Mouse (Mus musculus) kidney, adult 2 months (tissue): ENCODE measurements around the gene Gm45808. TPM values are rescaled to one million over a fixed set of nuclear protein-coding genes. Genes with fewer than 3 reads are reported as not detected.
"Not testable (repeated sequence)": the region's sequence is repeated elsewhere in the genome, so short reads cannot be mapped to it uniquely, and the experiment has no call there.

ENCODE experiments used
- DNase-seq: peaks from one replicate; pipeline ENCODE4 v3.0.0; 2021
- H3K27ac ChIP-seq: fragments of 200-500 bp; 2 replicates; pipeline ENCODE4 v1.5.1; 2012; ENCODE audit warnings: low read depth, low read length, control low read depth, inconsistent platforms; ENCODE audit not compliant: insufficient read depth
- H3K27me3 ChIP-seq: fragments of 200-500 bp; replicated peaks from 2 replicates; pipeline ENCODE4 v1.6.1; 2012; ENCODE audit warnings: mild to moderate bottlenecking, moderate library complexity, low read length, inconsistent platforms; ENCODE audit not compliant: control insufficient read depth, insufficient read depth
- H3K36me3 ChIP-seq: fragments of 200-500 bp; 2 replicates; pipeline ENCODE4 v1.6.1; 2012; ENCODE audit warnings: mild to moderate bottlenecking, moderate library complexity, low read length, inconsistent platforms; ENCODE audit not compliant: control insufficient read depth, insufficient read depth
- H3K4me1 ChIP-seq: fragments of 200-500 bp; 2 replicates; pipeline ENCODE4 v1.6.1; 2011; ENCODE audit warnings: low read length; ENCODE audit not compliant: control insufficient read depth, insufficient read depth
- H3K4me3 ChIP-seq: fragments of 200-500 bp; 2 replicates; pipeline ENCODE4 v1.5.1; 2011; ENCODE audit warnings: mild to moderate bottlenecking, low read depth, low read length, control low read depth; ENCODE audit not compliant: insufficient read depth
- CTCF ChIP-seq: fragments of 200-500 bp; conservative IDR thresholded peaks from 2 replicates; pipeline ENCODE4 v1.5.1; 2011; ENCODE audit warnings: low read depth, mild to moderate bottlenecking, control low read depth, low read length, moderate library complexity, mixed read lengths; ENCODE audit not compliant: insufficient read depth, insufficient read length
- POLR2A ChIP-seq: fragments of 200-500 bp; IDR thresholded peaks from one replicate; pipeline ENCODE4 v1.6.1; 2011; ENCODE audit warnings: low read depth, low read length, control low read depth
- WGBS: fragments of 180-500 bp; shearing (Covaris S2); methylation state at CpG from one replicate; pipeline ENCODE4 v1.1.7; 2018; 5-methylcytosine and 5-hydroxymethylcytosine counted together
- polyA plus RNA-seq: library from polyadenylated mRNA; depleted of rRNA; stranded (reverse); fragments of >200 nt; gene quantifications from 2 replicates; pipeline ENCODE4 v1.2.3, GENCODE M21; 2012

Gene Gm45808
- polyA plus RNA-seq, 1 experiment, result 1.2 TPM

DNA sequence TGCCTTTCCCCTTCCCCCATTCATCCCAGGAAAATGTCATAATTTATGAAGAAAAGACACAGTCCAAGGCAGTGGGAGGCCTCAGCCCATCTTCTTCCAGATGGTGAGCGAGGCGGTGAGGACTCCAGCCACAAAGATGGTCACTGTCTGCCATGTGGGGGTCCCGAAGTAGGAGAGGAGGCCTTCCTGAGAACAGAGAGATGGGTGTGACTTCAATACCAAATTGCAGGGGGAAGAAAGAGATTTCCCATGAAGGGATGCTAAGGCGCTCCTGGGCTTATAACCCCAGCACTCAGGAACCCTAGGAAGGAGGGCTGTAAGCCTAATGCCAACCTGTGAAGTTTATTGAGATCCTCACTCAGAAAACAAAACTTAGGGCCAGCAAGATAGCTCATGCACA, 24.8 kb downstream of the Gm45808 start:
- Histone ChIP-seq H3K27me3 (no peaks in the 10 kb centered on the region), H3K36me3 (peaks cover 11% of the 10 kb centered on the region), H3K4me1 (peaks cover 23% of the 10 kb centered on the region), H3K4me3 (no peak overlapping the region), H3K27ac (peak overlapping the region; percentile 60; the same call in 1 of the 2 replicates)
- no peak for TF ChIP-seq CTCF
- no peak for TF ChIP-seq POLR2A
- WGBS, result 84% methylated on average over 4 of the region's 4 CpGs
- no peak for DNase-seq

DNA sequence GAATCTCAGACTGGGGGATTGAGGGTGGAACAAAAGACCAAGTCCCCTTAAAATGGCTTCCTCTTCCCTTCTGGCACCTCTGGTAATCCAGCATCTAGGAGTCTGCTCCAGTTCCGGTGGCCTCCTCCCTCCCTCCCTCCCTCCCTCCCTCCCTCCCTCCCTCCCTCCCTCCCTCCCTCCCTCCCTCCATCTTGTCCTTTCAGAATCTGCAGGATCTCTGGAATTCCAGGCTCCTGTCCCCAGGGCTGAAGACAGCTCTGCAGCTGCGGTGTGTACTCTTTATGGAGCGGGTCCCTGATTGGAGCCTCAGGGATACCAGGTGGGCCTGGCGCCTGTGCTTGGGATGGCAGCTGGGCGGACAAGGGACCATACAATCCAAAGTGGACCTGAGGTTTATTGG, 25.3 kb downstream of the Gm45808 start:
- WGBS, result 45% methylated on average over 5 of the region's 5 CpGs
- peaks cover 11% of the 10 kb centered on the region for H3K36me3 ChIP-seq
- no peaks in the 10 kb centered on the region for H3K27me3 ChIP-seq
- TF ChIP-seq CTCF, result no peak
- TF ChIP-seq POLR2A, result no peak
- DNase-seq, result no peak
- H3K27ac ChIP-seq, result peak overlapping the region; percentile 95
- peaks cover 26% of the 10 kb centered on the region for H3K4me1 ChIP-seq
- peak overlapping the region; percentile 19; the same call in 1 of the 2 replicates for H3K4me3 ChIP-seq

DNA sequence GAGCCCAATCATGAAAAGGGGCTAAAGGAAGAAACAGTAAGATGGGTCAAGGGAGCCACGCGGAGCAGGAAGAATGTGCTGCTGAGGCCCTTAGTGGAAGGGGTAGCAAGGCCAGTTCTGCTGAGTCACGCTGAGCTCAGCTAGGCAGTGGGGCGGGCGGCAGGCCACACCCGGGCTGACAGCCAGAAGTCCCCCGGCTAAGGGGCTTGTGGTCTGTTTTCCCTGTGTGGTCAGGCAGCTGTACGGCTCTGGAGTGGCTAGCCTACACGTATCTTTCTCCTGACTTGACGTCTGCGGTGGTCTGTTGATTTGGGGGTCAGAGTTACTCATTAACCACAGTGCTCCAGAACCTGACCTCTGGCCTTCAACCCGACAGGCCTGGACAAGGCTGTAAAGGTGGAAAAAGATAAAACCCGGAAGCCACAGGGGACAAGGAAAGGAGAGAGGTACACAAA, 25.7 kb downstream of the Gm45808 start:
- TF ChIP-seq CTCF, result no peak
- no peak for TF ChIP-seq POLR2A
- WGBS, result 7% methylated on average over 13 of the region's 13 CpGs
- Histone ChIP-seq H3K4me3 (peak overlapping the region; percentile 19), H3K36me3 (peaks cover 11% of the 10 kb centered on the region), H3K4me1 (peaks cover 24% of the 10 kb centered on the region), H3K27me3 (no peaks in the 10 kb centered on the region), H3K27ac (peak overlapping the region; percentile 95)
- DNase-seq, result peak; percentile 80

DNA sequence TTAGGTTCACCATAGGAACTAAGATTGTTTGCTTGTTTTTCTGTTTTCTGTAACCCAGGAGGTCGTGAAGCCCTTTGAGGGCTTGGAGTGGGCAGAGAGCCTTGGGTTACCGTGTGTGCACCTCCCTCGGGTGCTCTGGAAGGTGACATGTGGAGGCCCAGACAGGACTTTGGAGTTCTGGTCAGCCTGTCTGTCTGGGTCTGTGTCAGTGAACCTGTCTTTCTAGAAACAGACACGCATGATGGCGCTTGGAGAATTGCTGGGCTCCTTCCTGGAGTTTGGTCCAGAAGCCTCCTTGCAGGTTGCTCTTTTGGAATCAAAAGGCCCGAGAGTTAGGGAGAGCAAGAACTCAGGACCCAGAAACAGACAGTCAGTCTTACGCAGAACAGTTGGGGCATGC, 26.2 kb downstream of the Gm45808 start:
- 28% methylated on average over 7 of the region's 7 CpGs for WGBS
- H3K27me3 ChIP-seq, result no peaks in the 10 kb centered on the region
- peak; percentile 90 for DNase-seq
- TF ChIP-seq CTCF (no peak), POLR2A (no peak)
- H3K36me3 ChIP-seq, result peaks cover 11% of the 10 kb centered on the region
- H3K27ac ChIP-seq, result peak overlapping the region; percentile 95
- peak overlapping the region; percentile 49; the same call in 1 of the 2 replicates for H3K4me3 ChIP-seq
- H3K4me1 ChIP-seq, result peaks cover 19% of the 10 kb centered on the region

DNA sequence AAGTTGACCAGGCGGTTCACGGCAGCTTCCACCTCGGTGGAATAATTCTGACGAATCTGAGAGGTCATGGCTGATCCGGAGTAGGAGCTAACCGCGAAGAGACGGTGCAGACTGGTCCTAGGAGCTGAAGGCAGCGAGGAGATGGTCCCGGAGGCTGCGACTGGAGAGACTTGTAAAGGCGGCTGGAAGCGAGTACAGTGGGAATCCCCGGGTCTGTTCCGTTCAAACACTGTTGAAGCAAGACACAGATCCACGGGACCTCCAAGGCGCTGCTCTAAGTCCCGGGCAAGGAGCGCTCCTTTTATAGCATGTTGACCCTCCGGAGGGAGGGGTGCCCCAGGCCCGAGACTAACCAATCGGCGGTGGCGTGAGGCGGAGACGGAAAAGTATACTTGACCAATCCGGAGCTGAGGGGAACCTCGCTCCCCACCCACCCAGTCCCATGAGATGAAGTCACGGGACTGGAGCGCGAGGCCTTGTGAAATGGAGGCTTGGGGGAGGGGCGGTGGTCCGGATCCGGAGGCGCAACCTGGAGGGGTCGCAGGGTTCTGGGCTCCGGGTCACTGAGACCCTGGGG, 27.0 kb downstream of the Gm45808 start, which contains the start of gene Ftl1:
TSS of gene Ftl1 (minus strand) at position 321 of the 577 bp plus-strand sequence.
- Histone ChIP-seq H3K36me3 (peaks cover 11% of the 10 kb centered on the region), H3K27ac (peak within 1 kb of the TSS; percentile 95), H3K4me1 (peaks cover 19% of the 10 kb centered on the region), H3K4me3 (peak within 1 kb of the TSS; percentile 82)
- not testable (repeated sequence) for H3K27me3 ChIP-seq
- WGBS, result under 1% methylated on average over 32 of the region's 37 CpGs
- DNase-seq, result peak; percentile 99
- TF ChIP-seq POLR2A, result peak; percentile 89

DNA sequence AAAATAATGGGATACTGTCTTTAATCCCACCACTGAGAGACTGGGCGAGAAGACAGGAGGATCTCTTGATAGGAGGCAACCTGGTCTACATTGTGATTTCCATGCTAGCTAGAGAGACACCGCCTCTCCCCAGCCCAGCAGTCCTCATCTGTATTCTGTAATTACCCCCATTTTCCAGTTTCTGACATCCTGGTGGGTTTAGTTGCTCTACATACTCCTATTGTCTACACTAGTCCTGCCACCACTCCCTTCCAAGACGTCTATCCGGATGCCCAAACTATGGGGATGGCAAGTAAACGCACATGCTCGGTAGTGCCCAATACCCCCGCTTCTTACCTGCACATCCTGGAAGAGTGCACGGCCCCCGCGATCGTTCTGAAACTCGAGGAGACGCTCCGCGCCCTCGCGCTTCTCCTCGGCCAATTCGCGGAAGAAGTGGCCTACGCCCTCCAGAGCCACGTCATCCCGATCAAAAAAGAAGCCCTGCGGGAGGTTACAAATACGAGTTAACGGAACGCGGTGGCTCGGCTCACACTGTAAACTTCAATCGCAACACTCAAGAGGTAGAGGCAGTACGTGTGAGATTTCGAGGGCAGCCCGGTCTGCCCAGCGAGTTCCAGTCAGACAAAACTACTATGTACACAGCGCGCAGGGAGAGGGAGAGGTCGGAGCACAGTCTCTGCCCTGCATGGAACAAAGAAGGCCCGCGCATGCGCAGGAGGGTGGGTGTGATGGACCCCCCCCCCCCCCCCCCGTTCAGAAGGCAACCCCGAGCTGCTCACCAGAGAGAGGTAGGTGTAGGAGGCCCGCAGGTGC, 27.7 kb downstream of the Gm45808 start:
- H3K27me3 ChIP-seq, result no peaks in the 10 kb centered on the region
- WGBS, result under 1% methylated on average over 43 of the region's 43 CpGs
- TF ChIP-seq CTCF (no peak), POLR2A (peak; percentile 26)
- DNase-seq, result peak; percentile 80
- H3K27ac ChIP-seq, result peak overlapping the region; percentile 83
- H3K4me3 ChIP-seq, result peak overlapping the region; percentile 82
- H3K36me3 ChIP-seq, result peaks cover 11% of the 10 kb centered on the region
- peaks cover 19% of the 10 kb centered on the region for H3K4me1 ChIP-seq

DNA sequence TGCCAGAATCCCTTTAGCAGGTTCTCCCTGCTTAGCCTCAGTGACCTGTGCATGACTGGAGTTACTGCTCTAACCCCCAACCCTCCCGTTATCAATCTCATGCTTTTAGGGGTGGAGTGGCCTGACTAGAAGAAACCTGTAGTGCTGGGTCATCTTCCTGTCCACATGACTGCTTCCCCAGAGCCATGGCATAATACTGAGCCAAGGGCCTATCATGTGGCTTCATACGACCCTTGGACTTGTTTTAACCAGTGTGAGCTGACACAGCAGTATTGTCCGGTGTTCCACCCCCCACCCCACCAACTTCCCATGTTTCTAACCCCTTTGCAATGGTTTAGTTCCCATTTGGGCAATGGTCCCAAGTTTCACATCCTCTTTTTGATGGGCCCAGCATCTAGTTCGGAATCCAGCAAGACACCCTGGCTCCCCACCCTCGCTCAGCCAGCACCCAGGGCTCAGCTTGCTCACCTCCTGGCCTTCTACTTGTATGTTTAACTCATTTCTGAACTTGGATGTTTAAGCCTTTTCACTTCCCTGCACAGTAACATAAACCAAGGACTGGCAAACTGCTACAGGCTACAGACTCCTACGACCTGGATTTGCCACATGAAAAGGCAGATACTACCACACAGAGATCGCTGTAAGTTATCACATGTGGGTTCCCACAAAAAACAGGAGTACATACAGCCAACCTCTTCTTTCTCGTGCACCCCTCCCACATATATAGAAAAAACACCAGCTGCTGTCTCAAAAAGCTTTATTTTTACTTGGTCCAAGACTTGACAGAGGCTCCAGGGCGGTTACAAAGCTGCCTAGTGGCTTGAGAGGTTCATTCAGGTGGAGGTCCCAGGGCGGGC, 29.2 kb downstream of the Gm45808 start:
- DNase-seq, result peak; percentile 91
- Histone ChIP-seq H3K27ac (peak overlapping the region; percentile 83), H3K4me1 (peaks cover 19% of the 10 kb centered on the region), H3K4me3 (peak overlapping the region; percentile 82), H3K36me3 (peaks cover 11% of the 10 kb centered on the region), H3K27me3 (no peaks in the 10 kb centered on the region)
- WGBS, result 27% methylated on average over 10 of the region's 10 CpGs
- TF ChIP-seq CTCF (no peak), POLR2A (no peak)
